Mouse (Mus musculus) NIH3T3 (cell line): Measurements from ENCODE around the gene Chp1.
A peak's percentile ranks its signal among the peaks of the same experiment; 100 is the strongest.
"Not testable (repeated sequence)": the region's sequence is repeated elsewhere in the genome, so short reads cannot be mapped to it uniquely, and the experiment has no call there.

Source experiments
- DNase-seq: peaks from one replicate; pipeline ENCODE4 v3.0.0-alpha.2; 2012; ENCODE audit warnings: low read depth

Chp1 gene

DNA sequence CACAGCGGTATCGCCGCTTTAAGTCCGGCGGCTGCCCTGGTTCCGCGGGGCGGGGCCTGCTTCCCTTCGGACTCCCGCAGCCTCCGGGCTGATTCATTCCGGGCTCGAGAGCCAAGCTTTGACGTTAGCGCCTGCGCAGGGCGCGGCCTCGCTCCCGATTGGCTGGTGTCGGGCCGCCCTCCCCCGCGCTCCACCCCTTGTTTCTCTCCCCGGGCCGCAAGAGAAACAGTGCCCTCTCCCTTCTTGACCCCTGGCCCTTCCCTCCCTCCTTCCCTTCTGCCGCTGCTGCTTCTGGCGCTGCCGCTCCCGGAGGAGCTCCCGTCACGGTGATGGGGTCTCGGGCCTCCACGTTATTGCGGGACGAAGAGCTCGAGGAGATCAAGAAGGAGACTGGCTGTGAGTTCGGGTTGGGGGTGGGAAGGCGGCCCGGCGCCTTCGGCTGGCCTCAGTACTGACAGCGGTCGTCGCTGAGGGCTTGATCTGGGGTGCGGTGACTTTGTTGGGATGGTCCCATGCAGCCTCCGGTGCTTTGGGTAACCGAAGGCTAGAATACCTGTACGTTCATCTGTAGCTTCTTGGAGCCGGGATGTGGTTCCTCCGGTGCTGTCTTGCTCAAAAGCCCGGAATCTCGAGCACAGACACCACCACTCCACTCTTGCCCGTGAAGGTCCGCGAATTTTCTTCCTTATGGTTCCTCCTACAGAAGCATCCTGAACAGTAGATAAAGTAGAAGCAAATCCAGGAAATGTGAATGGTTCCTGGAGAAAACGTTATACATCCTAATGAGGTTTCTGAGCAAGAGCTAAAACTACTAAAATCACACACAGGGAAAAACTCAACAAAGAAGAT lies at the start of gene Chp1, which contains the start of gene Exd1:
Gene Chp1 (plus strand): TSS at position 176 of the 849 bp plus-strand sequence.
Gene Exd1 (minus strand): TSS at position 106 of the 849 bp plus-strand sequence.
- peak; percentile 100 for DNase-seq

DNA sequence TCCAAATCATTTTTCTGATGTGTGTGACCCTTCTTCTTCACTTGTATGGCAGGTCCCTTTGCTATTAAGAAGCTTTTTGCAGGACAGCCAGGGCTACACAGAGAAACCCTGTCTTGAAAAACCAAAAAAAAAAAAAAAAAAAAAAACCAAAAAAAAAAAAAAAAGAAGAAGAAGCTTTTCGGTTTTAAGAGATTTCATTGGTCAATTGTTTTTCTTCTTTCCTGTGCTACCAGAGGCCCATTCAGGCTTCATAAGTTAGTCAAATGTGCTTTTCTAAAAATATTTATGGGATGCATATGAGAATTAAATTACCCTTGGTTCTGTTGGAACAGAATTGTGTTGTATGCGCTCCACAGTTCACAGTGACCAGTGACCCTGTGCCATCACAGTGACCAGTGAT lies 48.6 kb upstream of the Chp1 start:
- no peak for DNase-seq

- no peak for DNase-seq
Measured at GRCm38 (mm10) chr2:119500965-119501652, 46.4 kb upstream of the Chp1 start.

DNA sequence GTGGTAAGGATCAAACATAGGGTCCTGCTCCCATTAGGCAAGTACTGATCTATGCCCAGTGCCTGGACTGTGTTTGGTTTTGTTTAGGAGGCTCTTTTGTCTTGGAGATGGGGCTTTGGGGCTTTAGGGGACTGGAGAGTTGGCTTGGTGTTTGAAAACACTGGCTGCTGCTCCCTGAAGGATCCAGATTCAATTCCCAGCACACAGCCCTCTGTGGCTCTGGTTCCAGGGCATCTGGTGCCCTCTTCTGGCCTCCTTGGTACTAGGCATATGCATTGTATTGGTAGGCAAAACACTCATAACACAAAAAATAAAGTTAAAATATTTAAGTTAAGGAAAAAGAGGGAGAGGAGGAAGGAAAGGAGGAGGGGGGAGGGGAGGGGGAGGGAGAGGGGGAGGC lies 40.4 kb upstream of the Chp1 start:
- DNase-seq, result peak; percentile 53

DNA sequence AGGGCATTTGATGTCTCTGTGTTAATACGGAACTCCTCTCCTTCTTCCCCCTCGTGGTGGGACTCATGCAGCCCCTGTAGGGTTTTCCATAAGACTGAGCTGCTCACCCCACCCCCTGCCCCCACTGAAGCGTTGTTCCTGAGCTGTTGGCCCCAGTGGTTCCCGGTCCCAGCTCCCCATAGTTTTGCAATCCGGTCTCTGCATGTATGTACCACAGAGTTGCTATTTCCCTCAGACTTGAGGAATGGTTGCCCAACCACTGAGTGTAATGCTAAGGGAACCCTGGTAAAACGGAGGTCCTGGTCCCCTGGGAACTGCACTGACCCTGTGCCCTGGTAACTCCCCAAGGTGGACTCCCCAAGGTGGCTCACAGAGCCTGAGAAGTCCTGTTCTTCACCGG lies 39.0 kb upstream of the Chp1 start:
- DNase-seq, result not testable (repeated sequence)

GRCm38 (mm10) chr2:119510856-119511255 lies 36.6 kb upstream of the Chp1 start:
- DNase-seq, result no peak

DNA sequence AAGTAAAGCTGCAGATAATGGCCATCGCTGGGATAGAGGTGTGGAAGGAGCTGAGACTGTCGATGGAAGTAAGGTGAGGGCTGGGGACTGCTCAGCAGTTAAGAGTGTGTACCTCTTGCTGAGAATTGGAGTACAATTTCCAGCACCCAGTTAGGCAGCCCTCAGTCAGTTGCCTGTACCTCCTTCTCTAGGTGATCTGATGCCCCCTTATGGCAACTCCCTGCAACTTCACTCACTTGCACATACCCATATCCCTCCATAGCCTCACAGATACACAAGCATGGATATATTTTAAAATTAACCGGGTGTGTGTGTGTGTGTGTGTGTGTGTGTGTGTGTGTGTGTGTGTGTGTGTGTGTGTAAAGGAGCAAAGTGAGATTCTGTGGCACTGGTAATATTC lies 35.2 kb upstream of the Chp1 start:
- peak; percentile 36 for DNase-seq

GRCm38 (mm10) chr2:119514026-119514522 lies 33.4 kb upstream of the Chp1 start:
- no peak for DNase-seq

DNA sequence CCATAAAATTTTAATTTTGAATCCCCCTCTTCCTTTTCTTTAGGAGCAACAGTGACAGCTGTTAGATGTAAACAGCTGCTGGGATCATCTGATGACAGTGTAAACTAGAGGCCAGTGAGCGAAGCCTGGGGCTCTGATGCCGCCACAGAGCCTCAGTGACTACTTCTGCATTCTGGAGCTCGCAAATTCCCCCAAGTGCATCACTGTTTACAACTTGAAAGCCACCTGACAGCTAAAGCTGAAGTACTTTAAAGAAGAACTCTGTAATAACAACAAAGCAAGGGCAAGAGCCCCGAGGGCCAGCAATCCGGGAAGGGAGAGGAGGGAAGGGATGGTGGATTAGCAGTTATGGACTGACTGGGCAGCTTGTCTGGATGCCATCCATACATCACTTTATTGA lies 30.7 kb upstream of the Chp1 start:
- no peak for DNase-seq

DNA sequence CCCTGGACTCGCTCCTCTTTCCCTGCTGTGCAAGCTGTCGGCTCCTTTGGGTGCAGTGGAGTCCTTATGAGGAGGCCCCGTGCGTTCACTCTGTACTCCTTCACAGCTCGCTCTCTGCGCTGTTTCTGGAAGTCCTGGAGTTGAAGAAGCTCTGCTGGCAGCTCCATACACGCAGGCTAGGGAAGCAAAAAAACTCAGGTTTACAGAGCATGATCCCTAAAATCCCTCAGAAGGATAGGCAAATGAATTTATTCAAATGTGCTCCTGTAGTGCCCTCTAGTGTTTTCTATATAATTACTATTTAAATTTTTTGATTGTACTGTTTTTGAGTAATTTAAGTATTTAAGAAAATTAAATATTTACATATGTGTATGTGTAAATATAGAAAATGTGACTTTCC lies 26.9 kb upstream of the Chp1 start:
- peak; percentile 60 for DNase-seq

DNA sequence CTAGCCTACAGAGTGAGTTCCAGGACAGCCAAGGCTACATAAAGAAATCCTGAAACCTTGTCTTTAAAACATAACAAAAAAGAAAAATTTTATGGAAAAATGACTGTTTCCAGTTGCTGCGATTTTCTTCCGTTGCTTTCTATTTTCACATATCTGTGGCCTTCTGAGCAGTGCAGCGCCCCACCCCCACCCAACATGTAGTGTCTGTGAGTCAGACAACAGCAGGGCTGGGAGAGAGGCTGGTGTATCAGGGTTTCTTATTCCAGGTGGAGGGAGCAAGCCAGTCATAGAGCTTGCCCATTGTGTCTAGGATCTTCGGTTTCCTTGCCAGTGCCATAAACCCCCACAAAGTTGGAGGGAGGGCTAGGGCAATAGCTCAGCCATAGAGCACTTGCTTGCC lies 23.7 kb upstream of the Chp1 start:
- DNase-seq, result peak; percentile 73

- peak; percentile 61 for DNase-seq
Measured at GRCm38 (mm10) chr2:119525422-119525821, 22.1 kb upstream of the Chp1 start.

GRCm38 (mm10) chr2:119538802-119539201 lies 8.7 kb upstream of the Chp1 start:
- DNase-seq, result no peak

- DNase-seq, result peak; percentile 86
Measured at GRCm38 (mm10) chr2:119542106-119542505, 5.4 kb upstream of the Chp1 start.

DNA sequence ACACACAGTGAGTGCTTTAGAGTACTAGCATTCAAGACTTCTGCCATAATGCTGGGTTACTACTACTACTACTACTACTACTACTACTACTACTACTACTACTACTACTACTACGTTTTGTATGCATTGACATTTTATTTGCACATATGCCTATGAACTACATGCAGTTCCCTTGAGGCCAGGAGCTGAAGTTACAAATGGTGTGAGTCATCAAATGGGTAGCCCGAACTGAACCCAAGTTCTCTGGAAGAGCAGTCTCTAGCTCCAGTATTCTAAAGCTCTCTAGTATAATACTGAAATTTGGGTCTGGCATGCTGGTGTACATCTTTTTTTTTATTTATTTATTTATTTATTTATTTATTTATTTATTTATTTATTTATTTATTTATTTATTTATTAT lies 3.8 kb upstream of the Chp1 start:
- DNase-seq, result peak; percentile 67

DNA sequence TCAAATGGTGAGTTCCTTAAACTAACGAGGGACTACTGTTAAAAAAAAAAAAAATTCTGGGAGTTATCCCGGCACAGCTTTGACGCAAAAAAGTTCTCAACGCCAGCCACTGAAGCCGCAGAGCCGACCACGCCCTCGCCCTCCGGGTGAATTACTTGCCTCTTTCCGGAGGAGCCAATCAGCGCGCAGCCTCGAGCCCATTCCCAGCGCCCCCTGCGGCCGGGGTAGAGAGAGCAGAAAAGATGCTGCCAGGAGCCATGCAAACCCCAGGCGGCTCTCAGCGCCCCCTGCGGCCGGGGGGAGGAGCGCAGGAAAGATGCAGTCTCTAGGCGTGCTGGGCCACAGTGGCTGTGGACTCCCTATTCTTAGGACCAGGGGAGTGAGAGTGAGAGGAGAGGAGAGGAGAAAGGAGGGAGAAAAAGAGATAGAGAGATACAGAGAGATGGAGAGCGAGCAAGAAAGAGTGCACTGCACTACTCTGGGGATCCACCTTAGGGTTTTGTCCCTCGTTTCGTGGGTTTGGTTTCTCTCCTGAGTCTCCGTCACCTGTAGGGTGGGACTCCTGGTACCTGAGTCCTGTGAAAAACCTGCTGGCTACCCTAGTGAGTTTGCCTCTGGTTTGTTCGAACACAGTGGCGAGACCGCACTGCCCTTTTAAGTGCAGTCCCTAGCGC lies 512 bp upstream of the Chp1 start:
- DNase-seq, result peak; percentile 95

GRCm38 (mm10) chr2:119548371-119548660 lies 819 bp downstream of the Chp1 start:
- no peak for DNase-seq

DNA sequence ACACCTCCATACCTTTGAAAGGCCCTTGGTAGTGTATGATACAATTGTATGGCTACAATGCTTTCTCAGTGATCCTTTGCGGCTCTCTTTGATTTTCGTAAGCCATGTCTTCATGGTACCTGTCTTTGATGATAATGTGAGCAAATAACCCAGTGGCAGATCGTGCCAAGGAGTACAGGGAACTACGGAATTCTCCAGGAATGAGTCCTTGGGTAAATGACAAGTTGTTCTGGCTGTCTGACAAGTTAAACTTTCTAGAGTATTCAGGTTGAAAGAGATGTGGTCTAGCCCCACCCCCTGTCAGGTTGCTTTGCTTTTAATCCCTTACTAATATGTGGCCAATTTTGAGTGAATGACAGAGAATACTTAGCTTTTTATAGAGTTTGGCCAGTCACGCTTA lies 1.2 kb downstream of the Chp1 start:
- peak; percentile 12 for DNase-seq

DNA sequence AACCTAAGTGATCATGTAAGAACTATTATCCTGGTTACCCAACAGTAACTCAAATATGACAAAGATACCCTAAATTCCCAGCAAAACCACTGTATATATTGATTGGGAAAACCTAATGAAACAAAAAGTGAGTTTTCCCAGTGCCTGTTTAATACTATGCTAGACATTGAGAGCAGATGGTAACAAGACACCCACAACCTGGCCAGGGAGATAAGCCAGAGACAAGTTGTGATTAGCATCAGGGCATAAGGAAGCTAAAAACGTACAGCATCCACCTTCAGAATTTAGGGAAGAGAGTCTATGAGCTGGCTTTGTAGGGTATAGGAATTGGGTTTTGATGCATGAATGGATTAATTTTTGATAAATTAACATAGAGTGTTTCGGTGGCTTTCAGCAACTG lies 2.2 kb downstream of the Chp1 start:
- no peak for DNase-seq

- DNase-seq, result no peak
Measured at GRCm38 (mm10) chr2:119558039-119558438, 10.5 kb downstream of the Chp1 start.

DNA sequence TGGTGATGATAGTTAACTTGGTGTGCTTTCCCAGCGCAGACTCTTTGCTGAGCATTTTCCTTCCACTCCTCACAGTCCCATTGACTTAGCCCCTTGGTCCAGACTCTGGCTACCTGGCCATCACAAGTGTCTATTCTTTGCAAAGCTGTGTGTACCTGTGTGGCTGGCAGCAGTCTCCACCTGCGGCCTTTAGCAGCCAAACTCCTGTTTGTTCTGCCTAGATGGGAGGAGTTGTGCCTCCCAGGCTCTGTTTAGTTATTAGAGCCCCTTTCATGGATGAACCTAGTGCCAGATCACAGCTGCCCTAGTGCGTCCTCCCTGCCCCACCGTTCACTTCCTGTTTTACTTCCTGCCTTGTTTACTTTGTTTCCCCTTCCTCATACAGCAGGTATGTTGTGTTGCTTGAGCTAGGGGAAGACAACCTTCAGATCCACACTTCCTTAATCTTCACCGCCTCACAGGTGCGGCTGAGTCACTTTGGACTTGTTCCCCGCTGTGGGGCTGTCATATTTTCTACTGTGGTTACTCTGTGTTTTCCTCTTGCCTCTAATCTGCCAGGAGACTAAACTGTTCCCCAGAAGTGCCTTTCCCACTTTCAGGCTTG lies 11.3 kb downstream of the Chp1 start:
- DNase-seq, result no peak

DNA sequence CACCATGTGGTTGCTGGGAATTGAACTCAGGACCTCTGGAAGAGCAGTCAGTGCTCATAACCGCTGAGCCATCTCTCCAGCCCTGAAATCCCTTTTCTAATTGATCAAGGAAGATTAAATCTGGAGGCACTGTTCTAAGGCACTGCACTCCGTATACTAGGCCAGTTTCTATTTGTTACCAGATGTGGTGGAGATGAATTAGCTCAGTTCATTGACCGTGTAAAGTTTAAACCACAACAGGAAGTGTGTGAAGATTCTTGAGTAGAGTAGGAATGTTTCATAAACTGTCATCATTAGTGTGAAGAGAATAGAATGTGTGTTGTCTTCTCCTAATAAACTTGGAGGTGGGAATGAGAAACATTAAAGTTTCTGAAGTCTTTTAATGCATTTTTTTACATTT lies 14.3 kb downstream of the Chp1 start:
- no peak for DNase-seq
